Mouse (Mus musculus) kidney, adult 9 months (tissue): ENCODE results near the gene Tmbim7.
"Not testable (repeated sequence)": the region's sequence is repeated elsewhere in the genome, so short reads cannot be mapped to it uniquely, and the experiment has no call there.

Source experiments
- DNase-seq: peaks from one replicate; pipeline ENCODE4 v3.0.0; 2022

Tmbim7 gene

DNA sequence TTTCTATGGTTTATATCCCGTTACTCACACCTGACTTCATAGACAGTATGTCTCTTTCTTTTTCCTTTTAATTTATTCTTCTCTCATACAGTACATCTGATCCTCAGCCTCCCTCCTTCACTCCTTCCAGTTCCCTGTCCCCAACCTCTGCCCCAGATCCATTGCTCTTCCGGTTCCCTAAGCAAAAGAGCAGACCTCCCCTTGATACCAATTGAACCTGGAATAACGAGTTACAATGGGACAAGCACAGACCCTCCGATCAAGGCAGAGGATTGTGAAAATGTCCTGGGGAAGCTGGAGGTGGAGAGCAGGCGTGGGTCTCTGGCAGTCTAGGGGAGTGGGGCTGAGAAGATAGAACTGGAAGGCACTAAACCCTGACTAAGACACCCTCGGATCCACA lies at the start of gene Tmbim7:
Tmbim7 (plus strand) TSS at position 301 of the 400 bp plus-strand sequence.
- DNase-seq = no peak

DNA sequence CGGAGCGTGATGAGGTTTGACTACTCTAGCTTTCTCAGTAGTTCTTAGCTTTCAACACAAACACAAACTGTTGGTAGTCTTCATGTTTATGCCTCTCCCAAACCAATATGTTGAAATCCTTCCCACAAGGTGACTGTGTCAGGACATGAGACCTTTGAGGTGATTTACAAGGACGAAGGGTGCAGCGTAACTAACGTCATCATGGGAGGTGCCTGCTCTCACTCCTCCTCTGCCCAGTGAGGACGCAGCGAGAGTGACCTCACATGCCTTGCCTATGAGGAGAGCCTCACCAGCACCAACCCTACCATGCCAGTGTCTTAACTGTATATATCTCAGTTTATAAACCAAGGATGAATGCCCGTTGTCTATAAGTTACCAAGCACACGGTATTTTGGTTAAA lies 43.9 kb upstream of the Tmbim7 start:
- DNase-seq = no peak

GRCm38 (mm10) chr5:3609241-3609640 lies 41.7 kb upstream of the Tmbim7 start:
- no peak for DNase-seq

DNA sequence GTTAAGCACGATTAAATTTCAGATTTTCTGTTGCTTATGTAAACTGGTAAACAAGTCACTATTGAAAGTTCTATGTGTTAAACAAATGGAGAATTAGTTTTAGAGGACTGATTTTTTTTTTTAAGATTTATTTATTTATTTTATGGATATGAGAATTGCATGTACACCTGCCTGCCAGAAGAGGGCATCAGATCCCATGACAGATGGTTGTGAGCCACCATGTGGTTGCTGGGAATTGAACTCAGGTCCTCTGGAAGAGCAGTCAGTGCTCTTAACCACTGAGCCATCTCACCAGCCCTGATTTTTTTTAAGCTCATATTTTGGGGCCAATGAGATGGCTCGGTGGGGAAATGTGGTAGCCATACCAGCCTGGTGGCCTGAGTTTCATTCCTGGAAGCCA lies 39.1 kb upstream of the Tmbim7 start:
- DNase-seq = not testable (repeated sequence)

GRCm38 (mm10) chr5:3620486-3620885 lies 30.5 kb upstream of the Tmbim7 start:
- DNase-seq = no peak

DNA sequence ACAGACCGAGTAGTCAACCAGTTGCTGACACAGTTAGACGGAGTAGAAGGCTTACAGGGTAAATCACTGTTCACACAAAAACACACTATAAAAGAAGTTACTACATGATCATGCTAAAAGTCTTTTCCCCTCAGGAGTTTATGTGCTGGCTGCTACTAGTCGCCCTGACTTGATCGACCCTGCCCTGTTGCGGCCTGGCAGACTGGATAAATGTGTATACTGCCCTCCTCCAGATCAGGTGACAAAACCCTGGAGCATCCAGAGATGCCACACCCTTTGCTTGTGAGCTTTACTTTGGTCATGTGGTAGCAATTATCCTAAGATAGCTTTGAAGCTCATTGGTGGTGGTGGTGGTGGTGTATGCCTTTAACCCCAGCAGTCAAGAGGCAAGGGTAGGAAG lies 20.9 kb upstream of the Tmbim7 start:
- DNase-seq = no peak

DNA sequence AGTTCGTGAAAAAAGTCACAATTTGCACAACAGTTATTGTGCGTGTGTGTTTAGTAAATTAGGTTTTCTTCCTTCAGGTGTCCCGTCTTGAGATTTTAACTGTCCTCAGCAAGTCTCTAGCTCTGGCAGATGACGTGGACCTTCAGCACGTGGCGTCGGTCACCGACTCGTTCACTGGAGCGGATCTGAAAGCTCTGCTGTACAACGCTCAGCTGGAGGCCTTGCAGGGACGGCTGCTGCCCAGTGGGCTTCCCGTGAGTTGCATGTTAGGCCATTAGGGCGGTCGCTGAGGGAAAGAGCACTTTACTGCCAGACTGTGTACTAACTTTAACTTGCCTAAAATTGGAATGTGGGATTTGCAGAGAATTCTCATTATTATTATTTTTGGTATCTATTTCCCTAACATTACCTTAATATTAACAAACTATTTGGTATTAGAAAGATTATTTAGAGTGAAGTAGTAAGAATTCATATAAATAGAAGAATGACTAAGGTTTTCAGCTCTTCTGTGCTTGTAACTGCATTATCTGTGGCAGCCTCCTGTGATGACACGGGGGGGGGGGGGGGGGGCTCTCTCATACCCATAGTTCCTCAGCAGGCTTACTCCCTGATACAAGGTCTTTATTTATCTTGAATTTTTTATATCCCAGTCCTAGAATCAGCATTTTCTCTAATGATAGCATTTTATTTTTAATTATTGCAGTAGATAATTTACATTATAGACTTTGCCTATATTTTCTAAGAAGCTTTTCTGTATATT lies 19.3 kb upstream of the Tmbim7 start:
- DNase-seq = peak; percentile 33

- no peak for DNase-seq
Measured at GRCm38 (mm10) chr5:3632285-3632684, 18.7 kb upstream of the Tmbim7 start.

- no peak for DNase-seq
Measured at GRCm38 (mm10) chr5:3633315-3633714, 17.7 kb upstream of the Tmbim7 start.

DNA sequence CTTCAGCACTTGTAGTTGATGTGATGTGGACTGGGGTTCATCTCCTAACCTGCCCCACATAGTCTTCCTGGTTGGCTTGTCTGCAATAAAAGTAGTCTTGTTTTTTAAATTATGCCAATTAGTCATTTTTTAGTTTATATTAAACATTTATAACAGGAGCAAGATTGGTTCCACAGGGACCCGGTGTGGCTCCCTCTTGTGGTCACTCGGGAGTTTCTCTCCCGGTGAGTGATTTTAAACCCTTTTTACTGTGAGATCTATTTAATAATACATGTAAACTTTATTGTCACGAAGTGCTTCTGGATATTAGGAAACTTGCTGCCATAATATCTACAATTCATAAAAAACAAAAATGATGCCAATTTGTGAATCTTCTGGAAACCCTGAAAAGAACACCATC lies 17.0 kb upstream of the Tmbim7 start:
- no peak for DNase-seq

GRCm38 (mm10) chr5:3635286-3635685 lies 15.7 kb upstream of the Tmbim7 start:
- DNase-seq = no peak

GRCm38 (mm10) chr5:3644621-3645020 lies 6.4 kb upstream of the Tmbim7 start:
- DNase-seq = no peak

DNA sequence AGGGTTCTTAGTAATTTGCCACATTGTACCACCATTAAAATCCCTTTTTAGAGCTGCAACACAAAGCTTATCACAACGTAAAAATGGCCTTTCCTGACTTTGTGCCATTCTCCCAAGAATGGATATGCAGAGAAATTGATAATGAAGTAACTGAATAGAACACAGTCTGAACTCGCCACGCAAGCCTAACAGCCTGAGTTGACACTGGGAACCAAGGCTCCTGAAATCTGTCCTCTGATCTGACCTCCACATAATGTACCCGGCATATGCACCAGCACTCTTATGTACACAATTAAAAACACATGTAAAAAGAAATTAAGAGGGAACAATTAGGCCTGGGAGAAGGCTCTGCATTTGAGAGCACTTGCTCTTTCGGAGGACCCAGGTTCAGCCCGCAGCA lies 5.7 kb upstream of the Tmbim7 start:
- DNase-seq = peak; percentile 11

GRCm38 (mm10) chr5:3646539-3646938 lies 4.4 kb upstream of the Tmbim7 start:
- DNase-seq = no peak

DNA sequence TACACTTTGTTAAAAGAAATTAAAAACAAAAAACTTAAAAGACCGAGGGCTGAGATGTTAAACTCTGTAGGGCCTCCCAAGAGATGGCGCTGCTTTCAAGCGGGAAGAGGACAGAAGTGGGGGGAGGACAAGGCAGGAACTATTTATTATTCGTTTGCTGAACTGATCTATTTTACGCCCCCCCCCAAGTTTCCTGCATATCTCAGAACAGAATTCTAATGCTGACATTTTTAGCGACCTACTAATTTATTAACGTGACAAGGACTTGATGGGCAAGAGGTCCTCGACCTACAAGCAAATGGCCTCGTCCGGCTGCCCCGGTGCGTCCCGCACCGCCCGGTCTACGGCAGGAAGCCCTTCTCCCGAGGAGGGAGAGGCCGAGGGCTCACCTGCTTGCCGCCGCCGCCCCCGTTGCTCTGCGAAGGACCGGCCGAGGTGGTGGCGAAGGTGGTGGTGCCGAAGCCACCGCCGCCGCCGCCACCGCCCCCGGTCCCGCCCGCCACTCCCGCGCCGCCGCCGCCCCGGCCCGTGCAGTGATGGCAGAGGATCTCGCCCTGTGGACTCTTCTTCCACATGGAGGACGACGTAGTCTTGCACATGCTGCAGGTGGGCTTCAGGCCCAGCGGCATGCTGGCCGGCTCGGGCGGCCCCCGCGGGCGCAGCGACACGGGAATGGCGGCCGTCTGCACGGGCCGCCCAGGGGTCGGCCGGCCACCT lies 3.8 kb upstream of the Tmbim7 start:
- DNase-seq = peak; percentile 59

- DNase-seq = peak; percentile 96
Measured at GRCm38 (mm10) chr5:3647708-3648121, 3.3 kb upstream of the Tmbim7 start.

DNA sequence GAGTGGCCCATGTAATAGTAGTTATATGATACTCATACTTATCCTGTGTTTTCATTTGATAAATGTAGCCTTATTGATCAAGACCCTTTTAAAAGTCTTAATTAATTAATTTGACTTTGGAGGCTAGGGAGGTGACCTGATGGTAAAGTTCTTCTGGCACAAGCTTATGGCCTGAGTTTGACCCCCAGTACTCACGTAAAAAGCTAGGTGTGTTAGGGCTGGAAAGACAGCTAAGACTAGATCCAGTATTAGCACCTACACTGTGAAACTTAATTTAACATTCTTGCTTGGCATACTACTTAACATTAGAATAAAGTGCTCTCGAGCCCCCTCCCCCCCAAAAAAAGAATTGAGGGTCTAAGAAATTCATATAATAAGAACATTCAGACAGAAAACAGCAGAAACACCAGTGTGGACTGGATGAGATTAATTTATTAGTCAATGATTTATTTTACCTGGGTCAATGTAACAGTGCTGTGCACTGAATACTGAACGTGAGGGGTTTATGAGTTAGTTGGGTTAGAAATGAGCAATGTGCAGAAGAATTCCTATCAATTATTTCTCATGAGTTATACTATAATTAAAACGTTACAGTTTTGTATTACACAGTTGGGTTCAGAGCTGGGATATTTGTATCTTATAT lies 2.7 kb upstream of the Tmbim7 start:
- DNase-seq = peak; percentile 70

DNA sequence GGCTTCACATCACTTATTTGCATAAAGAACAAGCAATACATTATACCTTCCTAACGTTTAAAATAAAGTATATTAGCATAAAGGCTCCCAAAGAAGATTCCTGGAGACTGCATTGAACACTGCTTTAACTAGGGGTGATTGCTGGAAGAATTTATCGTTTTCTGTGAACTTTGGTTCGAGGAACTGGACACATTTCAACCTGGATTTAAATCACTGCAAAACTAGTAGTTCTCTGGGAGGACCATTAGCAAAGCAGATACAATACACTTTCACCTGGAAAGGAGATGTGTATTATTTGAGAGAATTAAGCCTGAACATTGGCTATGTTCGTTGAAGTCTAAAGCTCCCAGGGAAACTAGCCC lies 2.2 kb upstream of the Tmbim7 start:
- DNase-seq = no peak

- no peak for DNase-seq
Measured at GRCm38 (mm10) chr5:3651621-3652020, 640 bp downstream of the Tmbim7 start.

- DNase-seq = not testable (repeated sequence)
Measured at GRCm38 (mm10) chr5:3652903-3653575, 2.1 kb downstream of the Tmbim7 start.

DNA sequence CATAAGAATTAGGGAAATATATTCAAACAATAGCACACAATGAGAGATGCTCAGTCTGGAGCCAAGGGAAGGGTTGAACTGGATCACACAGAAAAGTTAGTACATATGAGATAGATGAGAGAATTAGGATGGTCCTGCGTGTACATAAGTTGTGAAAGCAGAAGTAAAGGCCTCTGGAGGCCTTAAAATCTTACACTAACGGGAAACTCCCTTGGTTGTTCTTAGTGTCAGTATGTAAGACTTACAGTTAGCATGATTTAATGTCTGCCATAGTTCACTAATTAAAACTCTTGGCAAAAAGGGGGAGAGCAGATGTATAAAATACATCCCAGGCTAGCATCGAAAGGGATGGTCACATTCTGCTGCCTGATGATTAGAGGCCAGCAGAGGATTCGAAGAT lies 2.8 kb downstream of the Tmbim7 start:
- no peak for DNase-seq

DNA sequence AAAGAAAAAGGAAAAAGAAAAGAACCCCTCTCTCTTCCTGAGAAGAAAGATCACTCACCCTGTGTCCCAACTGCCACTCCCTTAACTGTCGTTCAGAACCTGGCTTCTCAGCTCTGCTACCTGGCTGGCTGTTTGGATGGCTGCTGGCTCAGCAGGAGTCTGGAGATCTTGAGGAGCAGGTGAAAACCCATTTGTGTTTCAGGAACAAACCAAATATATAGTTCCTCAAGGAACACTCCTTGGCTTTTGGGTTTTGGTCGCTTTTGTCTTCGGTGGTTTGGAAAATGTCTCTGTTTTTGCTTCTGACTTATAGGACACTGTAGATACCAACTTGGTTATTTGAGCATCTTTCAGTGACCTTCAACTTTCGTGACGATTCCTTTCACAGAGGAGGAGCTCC lies 6.1 kb downstream of the Tmbim7 start, which contains the start of gene Gatad1:
Gatad1 (minus strand) TSS at position 101 of the 400 bp plus-strand sequence.
- no peak for DNase-seq

- no peak for DNase-seq
Measured at GRCm38 (mm10) chr5:3665225-3665624, 14.2 kb downstream of the Tmbim7 start.
